ENCODE assay signal across 8 mouse cellular contexts in genomic region chr11:61529268-61529713, GRCm38 (mm10). TPM values are rescaled to one million over a fixed set of nuclear protein-coding genes. Genes with fewer than 3 reads are reported as not detected.
A peak's percentile ranks its signal among the peaks of the same experiment; 100 is the strongest.
DNase-seq lines count a peak whose midpoint lies in the region; ATAC-seq lines count a peak whose summit lies in the region.

No protein-coding gene starts in this region.

- H3K9ac ChIP-seq in forebrain, embryonic 12.5 days: no peak overlapping the region
- no peak overlapping the region for H3K9ac ChIP-seq in hindbrain, embryonic 15.5 days
- H3K9ac ChIP-seq in lung, embryonic 16.5 days (ENCODE audit: low read length): no peak overlapping the region

- ATAC-seq in forebrain, embryonic 12.5 days (ENCODE audit: low FRiP score): no peak
- ATAC-seq in hindbrain, embryonic 15.5 days (ENCODE audit: low FRiP score, low read depth): peak; percentile 80
- peak; percentile 56 for ATAC-seq in lung, embryonic 16.5 days (ENCODE audit: low read depth)
- ATAC-seq in megakaryocyte progenitor cell, adult 5-6 weeks (replicated peaks; ENCODE audit: poor library complexity): no peak

- peaks cover 9% of the 10 kb centered on the region; the same call in 1 of the 2 replicates for H3K4me1 ChIP-seq in forebrain, embryonic 10.5 days
- H3K4me1 ChIP-seq in forebrain, embryonic 12.5 days: peaks cover 12% of the 10 kb centered on the region
- peaks cover 12% of the 10 kb centered on the region for H3K4me1 ChIP-seq in hindbrain, embryonic 15.5 days (replicated peaks)
- peaks cover 3% of the 10 kb centered on the region for H3K4me1 ChIP-seq in lung, embryonic 16.5 days (replicated peaks; ENCODE audit: control insufficient read depth, insufficient read depth, low read length)

- DNase-seq in forebrain, embryonic 10.5 days (ENCODE audit: extremely low spot score, low spot score): no peak
- DNase-seq in spleen, postnatal 36 days (ENCODE audit: low spot score in 2 of 2): peak; percentile 9 to 11
- no peak for DNase-seq in spleen, postnatal 4 days (ENCODE audit: low spot score in 2 of 2)
- DNase-seq in urinary bladder, adult 2 months (ENCODE audit: low spot score): no peak

- H3K27me3 ChIP-seq in forebrain, embryonic 10.5 days (ENCODE audit: poor library complexity, severe bottlenecking): no peaks in the 10 kb centered on the region
- no peaks in the 10 kb centered on the region for H3K27me3 ChIP-seq in forebrain, embryonic 12.5 days
- H3K27me3 ChIP-seq in hindbrain, embryonic 15.5 days: no peaks in the 10 kb centered on the region
- H3K27me3 ChIP-seq in lung, embryonic 16.5 days (ENCODE audit: control insufficient read depth, insufficient read depth, low read depth, low read length): no peaks in the 10 kb centered on the region

- 74% methylated on average over 4 of the region's 4 CpGs for WGBS in forebrain, embryonic 10.5 days
- WGBS in forebrain, embryonic 12.5 days: 60% methylated on average over 4 of the region's 4 CpGs
- WGBS in hindbrain, embryonic 15.5 days: 13% methylated on average over 4 of the region's 4 CpGs
- WGBS in lung, embryonic 16.5 days: 40% methylated on average over 4 of the region's 4 CpGs

- H3K27ac ChIP-seq in forebrain, embryonic 10.5 days: peak overlapping the region; percentile 8; the same call in 1 of the 2 replicates
- no peak overlapping the region for H3K27ac ChIP-seq in forebrain, embryonic 12.5 days
- H3K27ac ChIP-seq in hindbrain, embryonic 15.5 days (replicated peaks): peak overlapping the region; percentile 2
- H3K27ac ChIP-seq in lung, embryonic 16.5 days (ENCODE audit: low read length): peak overlapping the region; percentile 50

- H3K4me2 ChIP-seq in forebrain, embryonic 12.5 days: no peak overlapping the region
- H3K4me2 ChIP-seq in hindbrain, embryonic 15.5 days: no peak overlapping the region
- no peak overlapping the region for H3K4me2 ChIP-seq in lung, embryonic 16.5 days (ENCODE audit: low read depth, low read length)

- H3K4me3 ChIP-seq in forebrain, embryonic 10.5 days: no peak overlapping the region
- no peak overlapping the region for H3K4me3 ChIP-seq in forebrain, embryonic 12.5 days (replicated peaks)
- H3K4me3 ChIP-seq in hindbrain, embryonic 15.5 days: no peak overlapping the region
- no peak overlapping the region for H3K4me3 ChIP-seq in lung, embryonic 16.5 days (ENCODE audit: low read length)

- H3K9me3 ChIP-seq in forebrain, embryonic 10.5 days: no peaks in the 10 kb centered on the region
- no peaks in the 10 kb centered on the region for H3K9me3 ChIP-seq in forebrain, embryonic 12.5 days
- no peaks in the 10 kb centered on the region for H3K9me3 ChIP-seq in hindbrain, embryonic 15.5 days
- H3K9me3 ChIP-seq in lung, embryonic 16.5 days (ENCODE audit: control insufficient read depth, low read length): no peaks in the 10 kb centered on the region

- H3K36me3 ChIP-seq in forebrain, embryonic 10.5 days (replicated peaks): peaks cover 72% of the 10 kb centered on the region
- H3K36me3 ChIP-seq in forebrain, embryonic 12.5 days (replicated peaks): peaks cover 18% of the 10 kb centered on the region; the same call in 1 of the 2 replicates
- no peaks in the 10 kb centered on the region for H3K36me3 ChIP-seq in hindbrain, embryonic 15.5 days
- peaks cover 7% of the 10 kb centered on the region; the same call in 1 of the 2 replicates for H3K36me3 ChIP-seq in lung, embryonic 16.5 days (ENCODE audit: control insufficient read depth, insufficient read depth, low read length)

RNA-seq across cellular contexts. Expression of gene B9d1, which starts 24.3 kb away (rescaled TPM):
- 53.0 and 53.3 TPM in 2 replicates for polyA plus RNA-seq in forebrain, embryonic 10.5 days (2016; fragmentation: Nextera tagmentation; extraction: Ambion mirVana)
- polyA plus RNA-seq in forebrain, embryonic 12.5 days (2016; fragmentation: Nextera tagmentation; extraction: Ambion mirVana): 34.6 and 35.6 TPM in 2 replicates
- polyA plus RNA-seq in hindbrain, embryonic 15.5 days (2015; fragmentation: Nextera tagmentation; extraction: Ambion mirVana): 31.6 and 34.9 TPM in 2 replicates
- polyA plus RNA-seq in lung, embryonic 16.5 days (2015; fragmentation: Nextera tagmentation; extraction: Ambion mirVana): 47.3 and 47.9 TPM in 2 replicates
- polyA plus RNA-seq in urinary bladder, adult 2 months (2012; rRNA removed): 25.2 and 29.8 TPM in 2 replicates
- 0.49 and 1.3 TPM in 2 replicates for total RNA-seq in megakaryocyte progenitor cell, adult 5-6 weeks (2015)
- 0.92 TPM in 1 of 2 replicates, not detected in the other for total RNA-seq in megakaryocyte progenitor cell, adult 5-6 weeks (2017)

RNA-seq across cellular contexts. Expression of gene Mapk7, which starts 35.1 kb away (rescaled TPM):
- 82.8 and 84.4 TPM in 2 replicates for polyA plus RNA-seq in forebrain, embryonic 10.5 days (2016; fragmentation: Nextera tagmentation; extraction: Ambion mirVana)
- polyA plus RNA-seq in forebrain, embryonic 12.5 days (2016; fragmentation: Nextera tagmentation; extraction: Ambion mirVana): 93.4 and 95.7 TPM in 2 replicates
- polyA plus RNA-seq in hindbrain, embryonic 15.5 days (2015; fragmentation: Nextera tagmentation; extraction: Ambion mirVana): 71.1 and 74.8 TPM in 2 replicates
- 59.6 and 61.8 TPM in 2 replicates for polyA plus RNA-seq in lung, embryonic 16.5 days (2015; fragmentation: Nextera tagmentation; extraction: Ambion mirVana)
- polyA plus RNA-seq in urinary bladder, adult 2 months (2012; rRNA removed): 23.7 and 26.3 TPM in 2 replicates
- total RNA-seq in megakaryocyte progenitor cell, adult 5-6 weeks (2015): 6.2 and 7.9 TPM in 2 replicates
- 10.3 and 12.0 TPM in 2 replicates for total RNA-seq in megakaryocyte progenitor cell, adult 5-6 weeks (2017)

RNA-seq across cellular contexts. Expression of gene Mfap4, which starts 44.1 kb away (rescaled TPM):
- 50.9 and 53.9 TPM in 2 replicates for polyA plus RNA-seq in forebrain, embryonic 10.5 days (2016; fragmentation: Nextera tagmentation; extraction: Ambion mirVana)
- polyA plus RNA-seq in forebrain, embryonic 12.5 days (2016; fragmentation: Nextera tagmentation; extraction: Ambion mirVana): 66.9 and 69.4 TPM in 2 replicates
- 42.2 and 49.7 TPM in 2 replicates for polyA plus RNA-seq in hindbrain, embryonic 15.5 days (2015; fragmentation: Nextera tagmentation; extraction: Ambion mirVana)
- 1,630 and 1,660 TPM in 2 replicates for polyA plus RNA-seq in lung, embryonic 16.5 days (2015; fragmentation: Nextera tagmentation; extraction: Ambion mirVana)
- polyA plus RNA-seq in urinary bladder, adult 2 months (2012; rRNA removed): 196 and 207 TPM in 2 replicates
- not detected in 2 replicates for total RNA-seq in megakaryocyte progenitor cell, adult 5-6 weeks (2015)
- not detected in 2 replicates for total RNA-seq in megakaryocyte progenitor cell, adult 5-6 weeks (2017)

RNA-seq across cellular contexts. Expression of gene Epn2, which starts 50.2 kb away (rescaled TPM):
- 22.5 and 23.4 TPM in 2 replicates for polyA plus RNA-seq in forebrain, embryonic 10.5 days (2016; fragmentation: Nextera tagmentation; extraction: Ambion mirVana)
- polyA plus RNA-seq in forebrain, embryonic 12.5 days (2016; fragmentation: Nextera tagmentation; extraction: Ambion mirVana): 35.5 and 37.8 TPM in 2 replicates
- 69.9 and 79.6 TPM in 2 replicates for polyA plus RNA-seq in hindbrain, embryonic 15.5 days (2015; fragmentation: Nextera tagmentation; extraction: Ambion mirVana)
- 24.4 and 28.7 TPM in 2 replicates for polyA plus RNA-seq in lung, embryonic 16.5 days (2015; fragmentation: Nextera tagmentation; extraction: Ambion mirVana)
- 46.0 and 48.3 TPM in 2 replicates for polyA plus RNA-seq in urinary bladder, adult 2 months (2012; rRNA removed)
- total RNA-seq in megakaryocyte progenitor cell, adult 5-6 weeks (2015): 0.05 TPM in 1 of 2 replicates, not detected in the other
- 0.34 TPM in 1 of 2 replicates, not detected in the other for total RNA-seq in megakaryocyte progenitor cell, adult 5-6 weeks (2017)

Comparison
In these comparisons a context has a peak if more than half of its experiments do, and no peak if none do; other contexts are left out.
1. DNase-seq: peak in spleen, postnatal 36 days (2 of 2); none in forebrain, embryonic 10.5 days (single experiment), spleen, postnatal 4 days (0 of 2) and urinary bladder, adult 2 months (single experiment).
2. ATAC-seq: peak in hindbrain, embryonic 15.5 days (single experiment) and lung, embryonic 16.5 days (single experiment); none in forebrain, embryonic 12.5 days (single experiment) and megakaryocyte progenitor cell, adult 5-6 weeks (single experiment).